Mouse (Mus musculus): ENCODE measurements around the gene Cog5. TPM values are rescaled to one million over a fixed set of nuclear protein-coding genes. Genes with fewer than 3 reads are reported as not detected.
"Not testable (repeated sequence)": the region's sequence is repeated elsewhere in the genome, so short reads cannot be mapped to it uniquely, and the experiment has no call there.

Cog5 gene
- polyA plus RNA-seq (2016; fragmentation: Nextera tagmentation; extraction: Ambion mirVana), result 30.2 and 30.8 TPM in 2 replicates

DNA sequence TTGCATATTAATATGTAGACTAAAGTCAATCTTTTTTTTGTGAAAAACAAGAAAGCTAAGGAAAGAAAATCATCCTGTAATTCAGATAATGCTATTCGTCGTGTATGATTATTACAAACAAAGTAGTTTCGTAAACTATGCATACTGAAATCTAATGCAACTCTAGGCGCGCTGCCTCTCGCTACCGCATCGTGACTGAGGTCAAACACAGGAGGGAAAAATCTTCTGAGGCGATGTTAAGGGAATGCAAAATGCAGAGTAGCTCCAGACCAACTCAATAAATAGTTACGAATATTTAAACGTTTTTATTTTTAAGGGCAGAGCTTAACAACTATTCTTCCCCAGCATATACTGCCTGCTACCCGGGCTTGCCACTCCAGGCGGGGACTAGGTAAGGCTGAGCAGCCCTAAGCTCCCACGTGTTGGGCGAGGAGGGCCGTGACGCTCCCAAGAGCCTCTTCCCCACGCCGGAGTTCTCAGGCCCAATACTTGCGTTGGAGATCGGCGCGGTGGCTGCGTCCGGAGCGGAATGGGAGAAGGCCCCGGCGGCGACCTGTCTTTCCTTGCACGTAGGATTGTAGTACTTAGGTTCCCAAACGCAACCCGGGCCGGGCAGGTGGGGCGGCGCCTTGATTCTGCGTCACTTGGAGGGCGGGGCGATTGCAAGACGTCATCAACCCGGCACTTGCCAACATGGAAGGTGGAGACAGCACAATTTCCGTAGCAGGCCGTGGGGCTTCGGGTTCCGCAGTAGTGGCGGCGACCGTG, at the start of gene Cog5, which contains the start of gene Dus4l:
TSS of gene Cog5 (plus strand) at position 673 of the 768 bp plus-strand sequence.
TSS of gene Dus4l (minus strand) at position 630 of the 768 bp plus-strand sequence.
- ATAC-seq (ENCODE audit: low FRiP score), result peak; percentile 98
- H3K4me2 ChIP-seq, result peak within 1 kb of the TSS; percentile 73
- H3K27me3 ChIP-seq, result no peaks in the 10 kb centered on the region
- peaks cover 6% of the 10 kb centered on the region for H3K4me1 ChIP-seq
- 0 out of 2 replicates have a peak, but pooled peaks cover 4% of the 10 kb centered on the region for H3K36me3 ChIP-seq (replicated peaks)
- WGBS, result under 1% methylated on average over 47 of the region's 47 CpGs
- peak within 1 kb of the TSS; percentile 74 for H3K9ac ChIP-seq
- peak within 1 kb of the TSS; percentile 65 for H3K27ac ChIP-seq
- H3K9me3 ChIP-seq, result no peaks in the 10 kb centered on the region
- peak within 1 kb of the TSS; percentile 86 for H3K4me3 ChIP-seq (replicated peaks)

DNA sequence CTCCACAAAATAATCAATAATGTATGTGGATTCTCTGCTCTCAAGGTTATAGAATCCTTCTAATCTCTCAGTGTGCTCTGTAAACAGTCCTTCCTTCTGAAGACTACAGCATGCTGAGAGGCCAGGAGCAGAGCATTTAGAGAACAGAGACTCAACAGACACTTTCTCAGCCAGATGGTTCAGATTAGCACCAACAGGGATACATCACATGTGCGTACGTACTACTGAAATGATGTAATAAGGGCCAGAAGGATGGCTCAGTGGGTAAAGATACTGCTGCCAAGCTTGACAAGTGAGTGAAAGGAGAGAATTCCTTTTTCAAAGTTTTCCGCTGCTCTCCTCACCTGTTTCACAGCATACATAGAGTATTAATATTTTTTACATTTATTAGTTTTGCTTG, 49.8 kb upstream of the Cog5 start:
- Histone ChIP-seq H3K27me3 (no peaks in the 10 kb centered on the region), H3K9me3 (no peaks in the 10 kb centered on the region), H3K36me3 (replicated peaks) (no peaks in the 10 kb centered on the region), H3K4me1 (no peaks in the 10 kb centered on the region), H3K4me3 (replicated peaks) (no peak overlapping the region), H3K9ac (no peak overlapping the region), H3K27ac (no peak overlapping the region), H3K4me2 (no peak overlapping the region)
- ATAC-seq (ENCODE audit: low FRiP score), result no peak
- WGBS, result 86% methylated on average over 3 of the region's 3 CpGs

DNA sequence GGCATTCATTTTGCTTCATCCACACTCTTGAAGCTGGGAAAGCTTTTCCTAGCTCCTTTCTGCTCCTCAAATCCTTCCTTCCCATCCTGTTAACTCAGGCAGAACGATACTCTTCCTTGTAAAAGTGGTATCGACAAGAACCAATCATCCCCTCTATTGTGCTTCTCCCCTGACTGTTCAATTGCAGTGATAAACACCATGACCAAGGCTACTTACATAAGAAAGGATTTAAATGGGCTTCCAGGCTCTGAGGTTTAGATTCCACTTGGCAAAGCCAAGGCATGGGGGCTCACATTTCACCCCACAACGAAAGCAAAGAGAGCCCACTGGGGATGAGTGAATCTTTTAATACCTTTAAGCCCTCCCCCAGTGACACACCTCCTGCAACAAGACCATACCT, 46.5 kb upstream of the Cog5 start:
- H3K9me3 ChIP-seq, result no peaks in the 10 kb centered on the region
- H3K9ac ChIP-seq, result no peak overlapping the region
- no peak overlapping the region for H3K4me3 ChIP-seq (replicated peaks)
- WGBS, result 10% methylated on average over 3 of the region's 3 CpGs
- H3K27ac ChIP-seq, result no peak overlapping the region
- no peaks in the 10 kb centered on the region for H3K36me3 ChIP-seq (replicated peaks)
- no peaks in the 10 kb centered on the region for H3K4me1 ChIP-seq
- ATAC-seq (ENCODE audit: low FRiP score), result no peak
- H3K27me3 ChIP-seq, result no peaks in the 10 kb centered on the region
- H3K4me2 ChIP-seq, result no peak overlapping the region

DNA sequence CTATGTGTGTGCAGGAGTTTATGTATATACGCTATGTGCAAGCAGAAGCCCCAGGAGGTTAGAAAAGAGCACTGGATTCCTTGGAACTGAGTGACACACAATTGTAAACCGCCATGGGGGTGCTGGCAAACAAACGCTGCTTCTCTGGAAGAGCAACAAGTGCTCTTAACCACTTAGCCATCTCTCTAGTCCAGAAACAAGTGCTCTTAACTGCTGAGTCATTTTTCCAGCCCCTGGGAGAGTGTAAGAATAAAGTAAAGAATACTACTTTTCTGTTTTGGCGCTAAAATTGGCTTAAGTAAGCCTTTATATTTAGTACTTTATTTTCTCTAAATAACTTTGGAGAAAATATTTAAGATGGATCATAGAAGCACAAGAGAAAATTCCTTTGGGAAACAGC, 41.3 kb upstream of the Cog5 start:
- Histone ChIP-seq H3K9me3 (no peaks in the 10 kb centered on the region), H3K36me3 (replicated peaks) (no peaks in the 10 kb centered on the region; the same call in 1 of the 2 replicates), H3K27me3 (no peaks in the 10 kb centered on the region), H3K4me3 (replicated peaks) (no peak overlapping the region), H3K27ac (no peak overlapping the region), H3K4me1 (no peaks in the 10 kb centered on the region), H3K4me2 (no peak overlapping the region), H3K9ac (no peak overlapping the region)
- WGBS, result 55% methylated on average over 4 of the region's 4 CpGs
- no peak for ATAC-seq (ENCODE audit: low FRiP score)

DNA sequence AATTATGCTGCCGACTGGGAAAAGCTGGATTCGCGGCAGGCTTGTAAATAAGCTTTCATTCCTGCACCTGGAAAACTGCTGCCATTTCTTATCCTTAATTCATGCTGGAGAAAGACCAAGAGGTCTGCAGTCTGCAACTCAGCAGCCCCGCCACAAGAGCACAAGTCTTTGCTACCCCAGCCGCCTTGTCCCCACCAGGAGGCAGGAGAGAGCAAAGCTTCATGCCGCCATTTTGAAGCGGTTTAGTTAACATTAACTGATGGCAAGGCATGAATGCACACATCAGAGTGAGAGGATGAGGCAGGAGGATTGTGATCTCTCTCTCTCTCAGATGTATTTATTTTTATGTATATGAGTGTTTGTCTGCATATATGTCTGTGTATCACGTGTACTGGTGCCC, 34.6 kb upstream of the Cog5 start:
- Histone ChIP-seq H3K27me3 (no peaks in the 10 kb centered on the region), H3K27ac (no peak overlapping the region), H3K4me1 (no peaks in the 10 kb centered on the region), H3K9me3 (no peaks in the 10 kb centered on the region), H3K9ac (no peak overlapping the region), H3K36me3 (replicated peaks) (no peaks in the 10 kb centered on the region; the same call in none of the 2 replicates), H3K4me3 (replicated peaks) (no peak overlapping the region), H3K4me2 (no peak overlapping the region)
- WGBS, result 89% methylated on average over 8 of the region's 8 CpGs
- ATAC-seq (ENCODE audit: low FRiP score), result no peak

DNA sequence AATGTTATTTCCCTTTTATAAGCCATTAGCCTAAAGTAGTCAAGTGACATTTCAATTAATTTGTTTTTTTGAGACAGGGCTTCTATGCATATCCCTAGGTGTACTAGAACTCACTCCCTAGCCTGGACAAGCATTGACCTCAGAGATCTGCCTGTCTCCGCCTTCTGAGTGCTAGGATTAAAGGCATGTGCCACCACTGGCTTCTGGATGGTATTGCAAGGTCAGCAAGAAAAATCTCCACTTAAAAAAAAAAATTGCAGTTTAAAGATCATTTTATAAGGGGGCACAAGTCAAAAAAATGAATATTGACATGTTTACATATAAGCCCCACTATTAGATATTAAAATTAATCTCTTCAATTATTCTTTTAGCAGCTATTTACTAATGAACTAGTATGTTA, 29.7 kb upstream of the Cog5 start:
- no peaks in the 10 kb centered on the region for H3K9me3 ChIP-seq
- no peak for ATAC-seq (ENCODE audit: low FRiP score)
- H3K36me3 ChIP-seq (replicated peaks), result peaks cover 7% of the 10 kb centered on the region
- no peak overlapping the region for H3K9ac ChIP-seq
- H3K4me3 ChIP-seq (replicated peaks), result no peak overlapping the region
- WGBS, result 93% methylated on average over 1 of the region's 1 CpGs
- no peaks in the 10 kb centered on the region for H3K4me1 ChIP-seq
- H3K27me3 ChIP-seq, result no peaks in the 10 kb centered on the region
- no peak overlapping the region for H3K27ac ChIP-seq
- H3K4me2 ChIP-seq, result no peak overlapping the region

DNA sequence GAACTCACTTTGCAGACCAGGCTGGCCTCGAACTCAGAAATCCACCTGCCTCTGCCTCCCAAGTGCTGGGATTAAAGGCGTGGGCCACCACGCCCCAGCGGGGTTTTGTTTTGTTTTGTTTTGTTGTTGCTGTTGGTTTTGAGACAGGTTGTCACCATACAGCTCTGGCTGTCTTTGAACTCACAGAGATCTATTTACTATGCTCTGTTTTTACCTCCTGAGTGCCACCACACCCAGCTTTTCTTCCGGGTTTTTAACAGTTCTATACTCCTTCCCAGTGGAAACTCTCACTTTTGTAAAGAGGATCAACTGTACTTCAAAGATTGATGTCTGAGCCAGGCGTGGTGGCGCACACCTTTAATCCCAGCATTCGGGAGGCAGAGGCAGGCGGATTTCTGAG, 26.3 kb upstream of the Cog5 start:
- H3K4me3 ChIP-seq (replicated peaks); H3K9me3 ChIP-seq; H3K36me3 ChIP-seq (replicated peaks); H3K9ac ChIP-seq; H3K27me3 ChIP-seq; H3K27ac ChIP-seq; ATAC-seq (ENCODE audit: low FRiP score); H3K4me2 ChIP-seq; H3K4me1 ChIP-seq: not testable (repeated sequence)
- WGBS, result 87% methylated on average over 9 of the region's 9 CpGs

DNA sequence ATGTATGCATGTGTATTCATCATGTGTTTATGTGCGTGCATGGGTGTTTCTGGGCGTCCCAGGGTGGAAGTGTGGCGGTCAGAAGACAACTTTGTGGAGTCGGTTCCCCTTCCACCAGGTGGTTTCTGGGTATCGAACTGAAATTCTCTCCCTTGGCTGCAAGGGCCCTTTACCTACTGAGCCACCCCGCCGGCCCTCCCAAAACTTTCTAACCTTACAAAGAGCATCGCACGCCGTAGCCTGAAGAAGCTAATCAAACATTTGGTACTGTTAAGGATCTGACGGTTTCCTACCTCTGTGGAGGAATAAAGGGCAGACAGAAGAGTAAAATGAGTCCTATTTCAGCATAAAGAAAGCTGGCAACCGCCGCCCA, 20.7 kb upstream of the Cog5 start:
- peak; percentile 9; the same call in 1 of the 2 replicates for ATAC-seq (ENCODE audit: low FRiP score)
- Histone ChIP-seq H3K36me3 (replicated peaks) (no peaks in the 10 kb centered on the region), H3K9ac (peak overlapping the region; percentile 70), H3K4me1 (peaks cover 4% of the 10 kb centered on the region; the same call in 1 of the 2 replicates), H3K9me3 (no peaks in the 10 kb centered on the region), H3K4me2 (peak overlapping the region; percentile 74), H3K27me3 (no peaks in the 10 kb centered on the region), H3K27ac (no peak overlapping the region), H3K4me3 (replicated peaks) (peak overlapping the region; percentile 64)
- WGBS, result 11% methylated on average over 13 of the region's 13 CpGs

DNA sequence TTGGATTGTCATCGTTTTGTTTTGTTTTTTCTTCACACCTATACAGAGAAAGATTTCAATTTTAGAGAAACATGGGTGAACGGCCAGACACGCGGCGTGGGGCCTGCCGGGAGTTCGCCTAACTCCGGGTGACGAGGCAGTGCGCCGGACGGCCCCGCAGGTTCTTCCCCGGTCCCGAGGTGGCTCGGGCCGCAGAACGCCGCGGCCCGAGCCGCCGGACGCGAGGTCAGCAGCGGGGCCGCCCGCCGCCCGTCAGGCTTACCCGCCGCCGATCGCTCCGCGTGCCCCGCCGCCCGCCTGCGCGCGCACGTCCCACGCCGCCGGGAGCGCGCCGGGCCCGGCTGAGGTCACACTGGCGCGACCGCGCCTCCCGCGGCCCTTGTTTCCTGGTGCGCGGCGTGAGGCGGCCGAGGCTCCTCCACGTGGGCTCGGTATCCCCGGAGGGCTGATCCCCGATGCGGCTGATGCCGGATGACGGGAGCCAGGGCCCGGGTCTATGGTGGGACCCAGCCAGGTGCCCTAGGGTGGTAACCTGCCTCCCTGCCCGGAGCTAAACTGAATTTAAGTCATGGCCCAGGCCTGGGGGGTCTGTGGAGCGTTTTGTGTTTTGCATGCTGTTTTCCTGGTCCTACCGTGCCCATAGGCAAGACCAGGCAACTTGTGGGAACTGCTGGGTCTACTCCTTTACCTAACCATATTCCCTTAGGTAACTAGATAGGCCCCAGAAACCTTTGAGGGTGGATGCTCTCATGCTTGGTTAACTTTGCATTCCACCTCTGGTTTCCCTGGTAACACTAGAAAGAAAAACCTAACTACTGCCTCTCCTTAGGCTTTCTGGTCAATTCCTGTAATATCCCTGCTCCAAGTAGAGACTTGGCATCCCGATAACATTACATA, 20.1 kb upstream of the Cog5 start, which contains the start of gene Bcap29:
TSS of gene Bcap29 (minus strand) at position 316 of the 897 bp plus-strand sequence.
- ATAC-seq (ENCODE audit: low FRiP score), result peak; percentile 93
- H3K9ac ChIP-seq, result peak within 1 kb of the TSS; percentile 70
- H3K4me1 ChIP-seq, result peaks cover 4% of the 10 kb centered on the region; the same call in 1 of the 2 replicates
- H3K4me2 ChIP-seq, result peak within 1 kb of the TSS; percentile 74
- no peaks in the 10 kb centered on the region for H3K36me3 ChIP-seq (replicated peaks)
- no peaks in the 10 kb centered on the region for H3K27me3 ChIP-seq
- 2% methylated on average over 69 of the region's 73 CpGs for WGBS
- peak within 1 kb of the TSS; percentile 64 for H3K4me3 ChIP-seq (replicated peaks)
- H3K9me3 ChIP-seq, result no peaks in the 10 kb centered on the region
- peak within 1 kb of the TSS; percentile 46; the same call in 1 of the 2 replicates for H3K27ac ChIP-seq

DNA sequence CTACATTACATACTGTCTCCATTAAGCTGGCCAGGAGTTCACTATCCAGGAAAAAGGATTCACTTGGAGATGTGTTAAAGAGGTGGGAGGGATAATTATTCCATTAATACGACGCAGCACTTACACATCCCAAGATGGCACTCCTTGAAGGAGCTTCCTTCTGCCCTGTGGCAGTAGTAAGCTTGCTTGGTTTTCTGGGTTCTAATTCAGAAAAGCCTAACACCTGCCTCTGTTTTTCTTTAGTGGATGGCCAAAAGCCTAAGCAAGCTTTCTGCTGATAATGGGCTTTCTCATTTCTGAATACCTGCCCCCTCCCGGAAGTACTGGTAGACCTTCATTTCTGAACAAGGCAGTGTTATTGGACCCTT, 19.4 kb upstream of the Cog5 start:
- H3K4me3 ChIP-seq (replicated peaks), result no peak overlapping the region
- 75% methylated on average over 3 of the region's 3 CpGs for WGBS
- no peaks in the 10 kb centered on the region for H3K9me3 ChIP-seq
- H3K36me3 ChIP-seq (replicated peaks), result 0 out of 2 replicates have a peak, but pooled peaks cover 3% of the 10 kb centered on the region
- H3K27me3 ChIP-seq, result no peaks in the 10 kb centered on the region
- ATAC-seq (ENCODE audit: low FRiP score), result no peak
- no peak overlapping the region for H3K9ac ChIP-seq
- H3K4me1 ChIP-seq, result peaks cover 4% of the 10 kb centered on the region; the same call in 1 of the 2 replicates
- no peak overlapping the region for H3K27ac ChIP-seq
- H3K4me2 ChIP-seq, result peak overlapping the region; percentile 74; the same call in 1 of the 2 replicates

DNA sequence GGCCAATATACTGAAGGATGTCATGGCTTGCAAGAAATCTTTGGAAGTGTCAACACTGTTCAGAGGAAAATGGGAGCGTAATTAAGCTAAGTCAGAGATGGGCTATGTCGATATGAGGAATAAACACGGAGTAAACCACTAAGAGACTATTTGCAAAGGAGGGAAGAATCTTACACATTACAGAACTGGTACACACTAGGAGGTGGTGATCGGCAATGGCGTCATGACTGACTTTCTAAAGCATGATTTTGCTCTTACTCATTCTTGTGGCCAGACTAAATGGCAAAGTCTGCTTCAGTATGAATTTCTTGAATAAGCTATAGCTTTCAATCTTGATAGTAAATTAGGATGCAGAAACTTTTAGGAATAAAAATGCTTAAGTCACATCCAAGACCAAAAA, 1.1 kb upstream of the Cog5 start:
- Histone ChIP-seq H3K27me3 (no peaks in the 10 kb centered on the region), H3K27ac (no peak overlapping the region), H3K9ac (no peak overlapping the region), H3K4me2 (peak overlapping the region; percentile 27; the same call in 1 of the 2 replicates), H3K4me1 (peaks cover 6% of the 10 kb centered on the region), H3K4me3 (replicated peaks) (no peak overlapping the region), H3K36me3 (replicated peaks) (0 out of 2 replicates have a peak, but pooled peaks cover 4% of the 10 kb centered on the region), H3K9me3 (no peaks in the 10 kb centered on the region)
- no peak for ATAC-seq (ENCODE audit: low FRiP score)
- WGBS, result 77% methylated on average over 5 of the region's 5 CpGs

DNA sequence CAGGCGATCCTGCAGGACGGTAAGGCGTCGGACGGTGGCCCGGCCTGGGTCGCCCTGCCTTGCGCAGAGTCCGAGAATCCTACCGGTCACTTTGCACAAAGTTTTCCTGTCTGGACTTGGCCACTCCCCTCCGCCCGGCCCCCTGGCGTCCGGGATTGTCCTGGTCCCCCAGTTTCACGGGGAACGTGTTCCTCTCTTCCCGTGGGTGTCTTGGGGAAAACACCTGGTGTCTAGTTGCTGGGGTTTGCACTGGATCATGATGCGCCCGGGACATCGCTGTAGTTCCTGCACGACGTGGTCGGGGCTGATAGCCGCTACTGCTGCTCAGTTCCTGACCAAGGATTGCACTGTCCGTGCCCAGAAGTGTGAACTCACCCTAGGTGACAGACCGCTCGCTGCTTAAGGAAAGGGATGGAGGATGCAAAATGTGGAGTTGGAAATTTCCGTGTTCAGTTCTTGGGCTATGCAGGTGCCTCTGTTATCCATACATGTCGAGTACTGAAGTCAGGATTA, 352 bp downstream of the Cog5 start:
- peaks cover 6% of the 10 kb centered on the region for H3K4me1 ChIP-seq
- H3K27me3 ChIP-seq, result no peaks in the 10 kb centered on the region
- H3K9ac ChIP-seq, result peak overlapping the region; percentile 74
- H3K27ac ChIP-seq, result peak overlapping the region; percentile 65; the same call in 1 of the 2 replicates
- H3K9me3 ChIP-seq, result no peaks in the 10 kb centered on the region
- peak overlapping the region; percentile 86 for H3K4me3 ChIP-seq (replicated peaks)
- peak overlapping the region; percentile 73 for H3K4me2 ChIP-seq
- peak; percentile 84 for ATAC-seq (ENCODE audit: low FRiP score)
- WGBS, result 1% methylated on average over 29 of the region's 29 CpGs
- H3K36me3 ChIP-seq (replicated peaks), result no peaks in the 10 kb centered on the region
